Mouse (Mus musculus) yolk sac, embryonic 10.5 days (tissue): ENCODE measurements at regions not wholly inside any gene's neighbourhood (a gene's known extent, or its start where the extent isn't known, plus 50 kb on each side); places are given as distances from the start of the nearest gene placed in this dataset.

Experiments
- DNase-seq: peaks from one replicate; pipeline ENCODE4 v3.0.0-alpha.2; 2017; ENCODE audit warnings: low spot score

DNA sequence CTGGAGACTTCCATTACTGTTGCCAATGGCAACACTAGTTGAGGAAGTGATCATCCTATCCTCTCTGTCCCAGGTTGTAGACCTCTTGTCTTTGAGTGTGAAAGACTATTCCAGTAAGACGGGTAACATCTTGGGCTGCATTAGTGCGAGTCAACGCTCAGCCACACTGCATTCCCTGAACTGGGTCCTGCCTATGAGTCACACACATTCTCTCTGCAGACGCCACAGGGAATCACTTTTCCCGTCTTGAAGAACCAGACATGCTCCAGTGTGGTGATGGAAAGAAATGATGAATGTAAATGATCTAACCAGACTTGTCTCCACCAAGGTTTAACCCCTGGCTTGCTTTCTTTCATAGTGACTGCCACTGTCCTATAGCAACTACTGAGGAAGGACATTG lies 199.1 kb upstream of the Maf start:
- no peak for DNase-seq

DNA sequence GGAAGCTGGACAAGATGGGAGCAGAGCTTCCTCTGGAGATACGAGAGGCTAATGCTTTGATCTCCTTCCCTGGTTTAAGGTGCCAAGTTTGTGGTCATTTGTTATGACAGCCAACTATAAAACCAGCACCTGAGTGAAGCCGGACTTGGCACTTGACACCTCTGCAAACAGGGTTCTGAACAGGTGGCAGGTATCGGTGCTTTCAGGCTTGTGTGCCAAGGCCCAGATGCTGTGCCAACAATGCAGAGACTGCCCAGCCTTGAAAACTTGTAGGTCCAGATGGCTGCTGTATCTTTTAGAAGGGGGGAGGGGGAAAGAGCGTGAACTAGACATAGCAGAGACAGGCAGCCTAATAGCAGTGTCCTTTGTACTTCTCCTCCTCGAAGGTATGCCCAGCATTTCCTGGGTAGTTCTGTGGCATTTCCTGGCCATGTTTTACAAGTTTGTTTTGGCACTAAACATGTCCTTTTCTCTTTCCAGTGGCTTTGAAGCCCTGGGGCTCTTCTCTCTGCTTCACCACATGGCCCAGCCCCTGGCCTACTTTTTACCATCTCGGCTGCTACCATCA lies 196.3 kb upstream of the Maf start:
- DNase-seq: no peak

DNA sequence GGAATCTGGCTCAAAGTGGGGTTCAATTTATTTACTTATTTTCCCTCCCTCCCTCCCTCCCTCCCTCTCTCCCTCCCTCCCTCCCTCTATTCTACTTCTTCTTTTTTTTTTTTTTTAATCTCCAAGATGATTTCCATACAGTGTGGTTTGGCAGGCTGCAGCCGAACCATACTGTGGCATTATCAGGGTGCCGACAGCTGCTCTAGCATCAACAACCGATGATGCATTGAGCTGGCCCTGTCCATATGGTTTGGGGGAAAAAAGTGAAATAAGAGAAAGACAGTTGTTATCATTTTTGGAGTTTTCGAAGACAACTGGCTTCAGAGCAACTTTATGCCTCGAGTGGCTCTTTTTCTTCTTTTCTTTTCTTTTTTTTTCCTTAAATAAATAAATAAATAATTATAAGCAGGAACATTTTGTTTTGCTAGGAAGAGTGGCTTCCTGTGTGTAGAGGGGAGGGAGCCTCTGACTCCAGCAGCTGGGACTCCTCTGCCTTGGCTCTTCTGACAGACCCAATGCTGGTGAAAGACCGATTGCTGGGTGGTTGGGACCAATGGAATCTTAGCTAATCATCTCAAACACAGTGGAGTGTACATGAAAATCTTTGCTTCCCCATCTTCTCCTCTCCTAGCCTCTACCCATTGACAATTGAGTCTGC lies 190.1 kb upstream of the Maf start:
- no peak for DNase-seq

DNA sequence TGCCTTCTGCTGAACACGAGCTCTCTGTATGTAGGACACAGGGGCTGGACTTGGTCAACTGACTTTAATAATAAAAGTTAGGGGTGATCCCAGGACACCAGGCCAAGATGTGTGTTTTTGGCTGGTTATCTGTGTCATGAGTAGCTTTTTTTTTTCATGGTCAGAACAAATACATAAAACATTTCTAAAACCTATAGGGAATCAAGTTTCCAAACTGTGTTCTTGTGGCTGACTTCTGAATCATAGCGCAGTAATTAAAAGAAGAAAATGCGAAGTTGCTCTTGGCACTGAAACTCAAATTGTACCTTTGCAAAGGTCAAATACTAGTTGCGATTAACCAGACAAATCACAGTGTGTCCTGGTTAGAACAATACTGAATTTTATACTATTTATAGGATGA lies 189.5 kb upstream of the Maf start:
- no peak for DNase-seq

DNA sequence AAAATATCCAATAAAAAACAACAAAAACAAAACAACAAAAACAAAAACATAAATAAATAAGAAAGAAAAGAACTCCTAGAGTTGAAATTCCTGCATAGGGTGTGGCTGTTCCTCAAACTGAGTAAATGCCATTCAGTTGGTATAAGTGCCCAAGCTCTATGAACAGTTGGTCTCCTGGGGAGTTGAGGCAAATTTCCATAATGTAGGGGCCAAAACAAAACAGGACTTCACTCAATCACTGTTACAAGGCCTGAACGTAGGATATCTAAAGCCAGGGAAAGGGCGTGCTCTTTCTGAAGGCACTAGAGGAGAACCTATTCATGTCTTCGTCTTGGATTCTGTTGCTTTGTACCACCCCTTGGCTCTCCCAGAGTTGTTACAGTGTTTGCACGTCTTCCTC lies 188.5 kb upstream of the Maf start:
- no peak for DNase-seq

DNA sequence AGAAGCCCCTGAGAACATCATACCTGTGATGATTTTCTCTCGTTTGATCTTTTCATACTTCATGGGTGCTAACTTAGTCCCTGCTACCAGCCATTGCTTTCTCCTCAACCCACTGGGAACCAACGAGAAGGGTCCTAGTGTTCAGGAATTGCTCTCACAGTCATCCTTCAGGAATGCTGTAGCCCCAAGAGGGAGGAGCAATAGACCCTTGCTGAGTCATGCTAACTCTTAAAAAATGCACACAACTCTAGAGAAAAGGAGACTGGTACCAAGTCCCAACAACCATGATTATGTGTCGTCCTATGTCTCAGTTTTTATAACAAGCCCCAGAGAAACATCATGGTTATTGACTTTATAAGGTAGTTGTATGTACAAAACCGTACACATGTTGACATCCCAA lies 180.7 kb upstream of the Maf start:
- DNase-seq: no peak

DNA sequence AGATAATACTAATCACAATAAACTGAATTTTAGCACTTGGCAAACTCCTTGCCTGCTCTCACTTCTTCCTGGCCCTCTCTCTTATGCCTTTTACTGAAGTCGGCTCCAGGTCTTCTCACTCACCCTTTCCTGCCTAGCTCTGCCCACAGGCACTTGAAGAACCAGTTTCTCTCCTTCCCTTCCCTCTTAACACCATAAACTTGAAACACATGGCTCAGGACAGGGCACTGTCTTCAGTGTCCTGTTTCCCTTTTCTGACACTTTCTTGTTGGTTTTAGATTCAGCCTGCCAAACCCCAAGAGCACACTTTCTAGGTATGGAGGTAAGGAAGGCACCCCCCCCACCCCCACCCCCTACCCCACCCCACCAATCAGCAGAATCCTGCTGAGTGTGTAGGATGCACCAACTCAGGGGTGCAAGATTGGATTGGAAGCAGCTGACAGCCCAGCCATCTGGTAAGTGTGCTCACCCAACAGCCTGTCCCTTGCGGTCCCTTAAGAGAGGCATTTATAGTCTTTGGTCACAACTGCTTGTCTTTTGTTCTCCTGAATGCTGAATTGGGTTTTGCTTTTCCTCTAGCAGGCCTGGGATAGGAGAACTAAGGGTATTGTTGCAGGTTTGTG lies 177.6 kb upstream of the Maf start:
- no peak for DNase-seq

DNA sequence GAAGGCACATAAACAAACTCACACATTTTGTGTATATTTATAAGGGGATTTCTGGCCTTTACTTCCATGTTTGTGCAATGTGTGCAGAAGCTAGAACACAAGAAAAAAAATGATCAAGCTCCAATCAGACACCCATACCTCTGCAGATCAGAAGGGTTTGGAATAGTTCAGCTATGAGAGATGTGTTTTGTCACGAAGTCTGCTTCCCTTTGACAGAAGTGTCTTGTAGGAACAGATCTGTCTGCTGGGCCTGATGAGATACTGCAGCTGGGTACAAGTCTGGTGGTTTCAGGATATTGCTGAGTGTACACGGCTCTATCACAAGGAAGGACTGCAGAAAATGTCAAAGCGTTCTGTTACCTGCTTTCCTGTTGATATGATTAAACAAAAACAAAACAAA lies 176.2 kb upstream of the Maf start:
- DNase-seq: no peak

DNA sequence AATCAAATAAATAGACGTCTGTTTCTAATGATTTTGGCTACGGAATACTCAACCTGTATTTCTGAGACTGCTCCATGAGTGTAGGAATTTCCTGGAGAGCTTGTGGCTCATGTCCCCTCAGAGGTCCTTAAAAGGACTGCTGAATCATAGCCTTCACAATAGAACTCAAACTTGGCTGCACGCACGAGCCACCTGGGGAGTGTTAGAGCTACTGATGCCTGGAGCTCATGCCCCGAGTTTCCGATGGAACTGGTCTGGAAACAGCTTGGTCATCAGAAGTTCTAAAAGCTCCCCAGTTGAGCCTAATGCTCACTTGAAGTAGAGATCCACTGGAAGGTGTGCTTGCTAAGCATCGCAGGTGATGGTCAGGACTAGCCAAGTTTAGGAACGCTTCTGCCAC lies 174.3 kb upstream of the Maf start:
- no peak for DNase-seq

DNA sequence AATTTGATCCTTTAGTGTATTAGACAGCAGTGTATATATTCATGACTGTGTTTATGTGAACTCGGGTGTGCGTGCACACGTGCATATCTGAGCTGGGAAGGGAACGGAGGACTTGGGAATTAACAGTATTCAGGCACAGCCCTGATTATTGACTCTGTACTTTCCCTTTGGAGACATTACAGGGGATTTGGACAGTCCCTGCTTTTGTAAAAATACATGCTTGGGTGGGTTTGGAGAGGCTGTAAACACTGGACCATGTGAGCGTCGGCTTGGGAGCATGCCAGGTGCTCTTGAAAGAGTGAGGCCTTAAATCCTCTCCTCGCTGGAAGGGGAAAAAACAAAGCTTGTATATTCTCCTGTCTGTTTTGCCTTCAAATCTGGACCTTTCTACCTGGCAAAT lies 167.2 kb upstream of the Maf start:
- no peak for DNase-seq

DNA sequence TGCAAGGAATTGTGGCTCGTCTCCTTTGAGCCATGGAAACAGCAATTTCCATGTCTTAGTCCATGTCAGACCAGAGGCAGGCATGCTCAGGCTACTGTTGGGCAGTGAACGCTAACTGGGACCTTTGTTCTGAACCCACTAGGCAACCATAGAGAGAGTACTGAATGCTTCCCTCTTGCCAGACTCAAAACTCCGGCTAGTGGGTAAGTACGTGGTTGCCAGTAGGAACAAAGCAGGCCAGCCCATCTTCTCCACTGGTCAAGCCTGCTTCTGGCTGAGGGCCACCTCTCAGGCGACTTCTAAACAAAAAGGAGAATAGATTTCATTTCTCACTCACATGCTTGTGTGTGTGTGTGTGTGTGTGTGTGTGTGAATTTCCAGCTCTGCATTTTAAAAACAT lies 163.8 kb upstream of the Maf start:
- DNase-seq: no peak

DNA sequence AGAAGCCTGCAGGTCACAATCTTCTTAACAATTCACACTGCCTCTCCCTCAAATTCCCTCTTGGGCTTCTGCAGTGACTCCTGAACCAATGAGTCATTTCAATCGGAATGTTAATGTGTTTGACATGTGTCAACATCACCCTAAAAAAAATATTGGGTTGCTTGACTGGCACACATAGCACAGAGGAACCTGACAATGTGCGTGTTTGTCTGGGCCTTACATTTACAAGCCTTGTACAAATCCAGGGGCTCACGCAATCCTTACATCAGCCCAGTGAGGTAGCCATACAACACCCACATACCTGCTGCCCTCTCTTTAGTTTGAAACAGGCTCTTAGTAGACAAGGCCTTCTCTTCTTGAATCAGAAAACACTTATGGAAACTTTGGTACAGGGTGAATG lies 153.8 kb upstream of the Maf start:
- no peak for DNase-seq

DNA sequence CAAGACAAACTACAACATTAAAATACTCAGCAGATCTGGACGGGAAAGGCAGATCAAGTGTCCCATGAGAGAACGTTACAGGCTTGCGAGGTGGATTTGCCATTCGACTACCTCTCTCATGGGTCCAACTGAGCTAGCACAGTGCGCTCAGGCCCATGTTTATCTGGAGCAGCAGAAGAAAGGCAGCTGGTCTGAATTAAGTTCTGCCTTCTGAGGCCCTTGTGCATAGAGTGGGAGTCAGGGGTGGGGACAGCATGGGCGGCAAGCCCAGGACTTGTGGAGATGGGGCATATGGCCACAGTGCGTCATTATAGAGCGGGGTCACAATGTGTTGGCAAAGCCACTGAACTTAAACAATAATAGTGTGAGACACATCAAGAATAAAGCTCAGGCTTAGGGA lies 151.8 kb upstream of the Maf start:
- no peak for DNase-seq

DNA sequence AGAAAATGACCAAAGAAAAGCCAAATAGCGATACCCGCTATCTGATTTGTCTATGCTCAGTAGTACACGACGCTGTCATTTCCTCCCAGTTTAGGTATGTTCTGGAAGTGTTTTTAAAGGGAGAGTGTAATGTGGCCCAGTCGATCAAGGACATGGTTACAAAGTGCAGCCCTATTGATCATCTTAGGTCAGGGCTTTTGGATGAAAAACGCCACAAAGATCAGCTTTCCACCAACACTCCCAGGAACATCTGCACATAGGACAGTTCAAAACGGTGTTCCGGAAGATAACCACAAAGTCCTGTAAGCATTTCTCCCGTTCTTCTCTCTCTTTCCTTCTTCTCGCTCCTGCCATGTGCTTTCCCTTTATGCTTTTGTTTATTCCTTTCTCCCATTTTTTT lies 149.2 kb upstream of the Maf start:
- DNase-seq: no peak

DNA sequence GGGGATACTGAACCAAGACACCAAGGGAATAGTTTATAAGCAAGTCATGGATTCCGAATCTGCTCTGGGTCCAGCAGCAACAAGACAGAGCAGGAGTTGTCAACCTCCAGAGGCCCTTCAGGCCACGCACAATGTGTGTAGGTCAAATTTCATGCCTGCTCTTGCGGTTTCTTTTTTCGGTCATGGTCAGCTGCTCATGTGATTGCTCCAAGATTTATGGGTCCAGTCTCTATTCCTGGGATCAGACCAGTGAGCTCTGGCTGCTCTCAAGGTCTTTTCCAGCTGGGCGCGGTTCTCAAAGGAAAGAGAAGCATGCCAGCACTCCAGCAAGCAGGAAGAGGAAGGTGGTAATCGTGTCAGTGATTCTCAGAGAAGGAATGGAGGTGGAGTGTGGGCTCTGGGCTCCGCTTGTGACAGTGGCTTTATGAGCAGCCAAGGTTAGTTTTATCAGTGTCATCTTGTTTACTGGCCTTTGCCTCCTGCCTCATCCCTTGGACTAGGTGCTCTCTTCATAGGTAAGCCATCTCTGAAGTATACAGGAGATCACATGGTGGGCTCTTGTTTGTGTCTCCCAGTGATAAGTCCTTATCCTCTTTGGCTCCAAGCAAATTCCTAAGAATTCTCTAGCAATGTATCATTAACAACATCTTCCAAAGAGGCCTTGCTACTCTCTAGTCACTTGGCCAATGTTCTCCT lies 148.5 kb upstream of the Maf start:
- peak; percentile 80 for DNase-seq

DNA sequence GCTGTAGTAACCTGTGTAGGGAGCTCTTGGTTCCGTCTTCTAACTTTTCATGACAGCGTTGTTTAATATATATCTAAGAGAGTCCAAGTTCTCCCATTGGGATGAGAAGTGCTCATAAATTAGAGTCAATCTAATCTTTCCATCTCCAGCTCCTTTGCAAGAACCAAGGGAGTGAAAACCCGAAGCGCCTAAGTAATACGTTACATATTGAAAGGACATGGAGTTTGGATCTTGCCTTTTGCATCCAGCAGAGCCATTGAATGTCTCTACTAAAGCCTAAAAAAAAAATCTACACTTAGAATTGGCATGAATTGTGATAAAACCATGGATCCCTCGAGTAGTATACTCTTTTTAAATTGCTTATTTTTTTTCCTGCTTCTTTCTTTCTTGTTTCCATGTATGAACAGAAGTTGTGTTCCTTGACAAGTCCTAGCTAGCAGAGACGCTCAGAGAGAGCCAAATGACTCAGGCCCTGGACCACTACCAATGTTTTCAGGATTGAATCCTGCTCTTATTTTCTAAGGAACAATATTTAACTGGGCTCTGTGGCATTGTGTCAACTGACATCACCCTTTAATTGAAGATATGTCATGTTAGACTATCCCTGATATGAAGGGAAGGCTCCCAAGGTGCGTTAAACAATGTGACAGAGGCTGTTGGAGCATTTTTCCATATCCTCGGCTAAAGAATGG lies 146.8 kb upstream of the Maf start:
- no peak for DNase-seq

DNA sequence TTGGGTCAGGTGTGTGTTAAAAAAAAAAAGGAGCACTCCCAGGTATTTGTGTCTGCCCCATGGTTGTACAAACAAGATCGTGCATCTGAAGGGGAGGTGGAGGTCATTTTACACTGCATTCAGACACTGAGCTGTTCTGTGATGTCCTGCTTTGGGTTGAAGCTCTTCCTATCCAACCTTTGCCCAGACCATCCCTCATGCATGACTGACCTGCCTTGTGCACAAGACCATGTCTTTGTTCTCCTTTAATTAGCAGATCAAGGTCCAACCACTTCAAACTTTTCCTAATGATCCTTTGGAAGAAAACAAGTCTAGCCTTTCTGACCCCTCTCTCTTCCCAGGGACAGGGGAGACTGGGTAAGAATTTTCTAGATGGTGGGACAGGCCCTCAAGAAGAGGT lies 143.0 kb upstream of the Maf start:
- DNase-seq: no peak

DNA sequence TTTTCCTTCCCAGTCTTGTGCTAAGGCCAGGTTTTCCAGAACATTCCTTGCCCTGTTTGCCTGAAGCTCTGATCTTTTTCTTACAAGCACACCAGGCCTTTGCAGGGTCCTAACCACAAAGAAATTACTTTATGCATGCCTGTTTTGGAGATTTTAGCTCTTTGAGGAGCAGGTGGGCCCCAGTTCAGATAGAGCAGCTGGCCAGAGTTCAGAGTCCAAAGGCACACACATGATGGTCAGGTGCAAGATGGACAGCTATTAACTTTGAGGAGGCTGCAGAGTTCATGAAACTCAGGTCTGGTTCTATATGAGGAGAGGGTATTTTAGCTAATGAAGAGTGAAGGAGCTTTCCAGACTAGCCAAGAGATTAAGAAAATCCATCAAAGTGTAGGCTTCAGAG lies 125.8 kb upstream of the Maf start:
- DNase-seq: peak; percentile 34

DNA sequence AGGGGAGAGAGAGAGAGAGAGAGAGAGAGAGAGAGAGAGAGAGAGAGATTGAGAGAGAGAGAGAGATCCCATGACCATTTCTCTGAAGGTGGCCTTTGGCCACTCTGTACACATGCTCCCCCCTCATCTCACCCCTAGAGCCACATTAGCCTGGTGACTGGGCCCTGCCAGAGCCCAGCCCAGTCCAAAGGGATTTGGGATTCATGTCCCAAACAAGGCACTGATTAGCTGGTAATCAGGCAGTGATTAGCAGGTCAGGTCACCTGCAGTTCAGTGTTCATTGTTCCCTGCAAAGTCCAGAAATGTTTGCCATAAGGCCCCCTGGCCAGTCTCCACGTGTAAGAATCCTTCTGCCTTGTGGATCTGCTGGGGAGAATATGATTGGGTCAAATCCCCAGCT lies 124.1 kb upstream of the Maf start:
- DNase-seq: peak; percentile 83

DNA sequence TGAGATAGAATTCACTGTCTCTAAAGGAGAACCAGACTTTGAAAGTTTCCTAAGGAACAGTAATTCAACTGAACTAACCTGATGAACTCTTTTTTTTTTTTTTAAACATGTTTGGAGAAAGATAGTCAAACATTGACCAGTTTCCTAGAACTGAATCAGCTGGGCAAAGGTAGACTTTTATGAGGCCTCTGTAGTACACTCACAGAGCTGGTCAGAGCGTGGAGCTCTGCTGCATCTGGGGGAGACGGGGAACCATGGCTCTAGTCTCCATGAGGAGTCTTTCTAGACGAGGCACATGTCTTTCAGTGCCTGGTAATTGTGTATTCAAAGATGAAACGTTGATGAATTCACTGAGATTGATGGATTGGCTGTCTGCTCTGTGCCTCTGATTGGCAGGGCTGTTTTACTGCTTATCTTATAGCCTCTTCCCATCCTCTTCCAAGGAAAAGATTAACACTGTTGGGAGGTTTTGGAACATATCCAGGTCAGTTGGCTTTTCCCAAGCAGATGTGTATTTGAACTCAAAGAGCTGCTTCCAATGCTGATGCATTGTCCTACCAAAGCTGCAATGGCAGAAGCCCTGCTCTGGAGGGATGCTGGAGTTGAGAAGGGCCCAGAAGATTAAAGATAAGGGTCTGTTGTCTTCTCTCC lies 122.5 kb upstream of the Maf start:
- peak; percentile 77 for DNase-seq

DNA sequence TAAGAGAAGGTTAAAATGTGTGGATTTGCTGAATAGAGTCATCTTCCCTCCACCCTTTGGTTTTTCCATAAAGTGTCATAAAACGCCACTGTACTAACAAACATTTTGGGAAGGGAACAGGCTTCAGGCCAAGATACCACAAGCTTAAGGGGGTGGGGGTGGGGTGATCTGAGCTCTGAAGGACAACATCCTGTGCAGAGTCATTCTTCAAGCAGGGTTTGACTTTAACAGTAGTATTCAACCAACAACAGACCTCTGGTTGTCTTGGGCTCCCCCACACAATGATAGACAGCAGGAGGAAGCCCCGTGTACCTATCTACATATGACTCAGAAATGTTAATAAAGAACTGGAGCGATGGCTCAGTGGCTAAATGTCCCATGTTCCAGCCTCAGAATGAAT lies 118.9 kb upstream of the Maf start:
- DNase-seq: no peak

DNA sequence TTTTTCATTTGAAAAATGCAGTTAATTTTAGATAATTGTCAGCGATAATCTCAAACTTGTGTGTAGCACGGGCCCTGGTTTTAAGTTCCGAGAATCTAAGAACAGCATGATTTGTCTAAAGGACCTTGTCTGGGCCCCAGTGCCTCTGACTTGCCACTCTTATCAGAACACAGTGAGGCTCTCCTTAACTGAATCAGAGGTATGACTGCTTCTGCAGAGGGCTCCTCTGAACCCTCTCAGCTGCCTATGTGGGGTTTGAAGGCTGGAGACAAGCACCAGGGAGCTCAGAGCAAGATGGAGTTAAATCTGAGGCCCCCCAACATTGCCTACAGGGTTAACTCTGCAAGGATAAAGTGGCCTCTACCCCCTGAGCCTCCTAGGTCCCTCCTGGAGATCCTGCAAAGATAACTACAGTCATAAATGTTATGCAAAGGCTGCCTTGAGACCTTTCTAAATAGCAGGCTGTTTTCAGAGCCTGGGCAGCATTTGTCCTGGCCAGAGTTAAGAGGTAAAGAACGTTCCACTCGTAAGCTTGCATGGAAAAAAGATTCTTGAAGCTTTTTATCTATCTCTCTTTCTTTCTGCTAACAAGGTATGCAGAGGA lies 118.4 kb upstream of the Maf start:
- DNase-seq: peak; percentile 28
